Mouse (Mus musculus): ENCODE data around the gene Slc2a13. TPM values are rescaled to one million over a fixed set of nuclear protein-coding genes. Genes with fewer than 3 reads are reported as not detected.

Gene Slc2a13
- polyA plus RNA-seq, 1 experiment from 2014 or later = 1.6 TPM

GRCm38 (mm10) chr15:91263926-91264325 is 309.1 kb downstream of the Slc2a13 start:
- no peak overlapping the region for H3K4me2 ChIP-seq
- H3K27me3 ChIP-seq = no peaks in the 10 kb centered on the region
- H3K4me3 ChIP-seq (replicated peaks) = no peak overlapping the region
- no peaks in the 10 kb centered on the region for H3K36me3 ChIP-seq
- no peaks in the 10 kb centered on the region for H3K4me1 ChIP-seq (replicated peaks)
- WGBS = 82% methylated on average over 1 of the region's 1 CpGs
- no peaks in the 10 kb centered on the region for H3K9me3 ChIP-seq
- H3K27ac ChIP-seq = no peak overlapping the region
- no peak for ATAC-seq (ENCODE audit: insufficient number of reproducible peaks, insufficient read depth, low FRiP score, low TSS enrichment, low read depth)
- no peak overlapping the region for H3K9ac ChIP-seq (replicated peaks)

DNA sequence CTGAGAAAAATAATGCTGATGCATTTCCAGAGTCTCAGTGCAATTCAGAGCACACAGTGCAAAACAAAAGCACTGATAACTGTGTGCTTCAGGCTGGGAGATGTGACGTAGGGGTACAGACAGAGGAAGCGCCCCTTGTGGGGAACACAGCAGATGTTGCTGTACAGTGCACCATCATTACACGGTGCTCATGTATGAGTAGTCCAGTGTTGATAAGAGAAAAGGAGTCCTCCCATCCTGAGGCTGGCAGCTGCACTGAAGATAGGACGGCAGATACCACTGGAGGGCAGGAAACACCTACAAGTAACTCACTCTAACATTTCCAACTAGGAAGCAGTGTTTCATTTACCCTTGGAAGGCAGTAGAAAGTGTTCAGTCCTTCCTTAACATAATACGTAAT is 312.5 kb downstream of the Slc2a13 start:
- no peaks in the 10 kb centered on the region for H3K9me3 ChIP-seq
- H3K27me3 ChIP-seq = no peaks in the 10 kb centered on the region
- 79% methylated on average over 5 of the region's 5 CpGs for WGBS
- no peak overlapping the region for H3K27ac ChIP-seq
- no peaks in the 10 kb centered on the region for H3K4me1 ChIP-seq (replicated peaks)
- H3K4me2 ChIP-seq = no peak overlapping the region
- H3K36me3 ChIP-seq = no peaks in the 10 kb centered on the region
- H3K9ac ChIP-seq (replicated peaks) = no peak overlapping the region
- H3K4me3 ChIP-seq (replicated peaks) = no peak overlapping the region
- ATAC-seq (ENCODE audit: insufficient number of reproducible peaks, insufficient read depth, low FRiP score, low TSS enrichment, low read depth) = no peak

GRCm38 (mm10) chr15:91257140-91257539 is 315.9 kb downstream of the Slc2a13 start:
- H3K4me3 ChIP-seq (replicated peaks) = no peak overlapping the region
- H3K27ac ChIP-seq = no peak overlapping the region
- no peak for ATAC-seq (ENCODE audit: insufficient number of reproducible peaks, insufficient read depth, low FRiP score, low TSS enrichment, low read depth)
- H3K4me1 ChIP-seq (replicated peaks) = no peaks in the 10 kb centered on the region
- H3K9ac ChIP-seq (replicated peaks) = no peak overlapping the region
- H3K27me3 ChIP-seq = no peaks in the 10 kb centered on the region
- WGBS = 70% methylated on average over 11 of the region's 11 CpGs
- H3K36me3 ChIP-seq = no peaks in the 10 kb centered on the region
- no peak overlapping the region for H3K4me2 ChIP-seq
- no peaks in the 10 kb centered on the region for H3K9me3 ChIP-seq

DNA sequence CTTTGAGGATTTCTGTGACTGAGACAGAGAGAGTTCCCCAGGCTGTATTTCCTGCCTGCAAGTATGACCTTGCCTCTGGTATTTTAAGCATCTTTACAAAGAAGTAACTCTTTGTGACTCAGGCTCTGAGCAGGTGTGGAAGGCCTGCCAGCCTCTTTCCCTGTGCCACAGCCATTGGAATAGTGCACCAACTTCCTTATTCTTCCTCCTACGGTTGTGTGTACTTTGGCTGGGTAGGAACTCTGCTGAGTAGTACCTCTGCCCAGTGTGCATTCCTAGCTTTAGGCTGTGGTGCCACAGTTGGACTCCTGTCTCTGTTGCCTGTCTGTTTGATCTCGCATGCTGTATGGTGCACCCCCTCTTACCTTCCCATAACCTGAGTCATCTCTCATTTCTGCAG is 317.8 kb downstream of the Slc2a13 start:
- Histone ChIP-seq H3K27me3 (no peaks in the 10 kb centered on the region), H3K9me3 (no peaks in the 10 kb centered on the region), H3K4me2 (no peak overlapping the region), H3K4me1 (replicated peaks) (no peaks in the 10 kb centered on the region), H3K4me3 (replicated peaks) (no peak overlapping the region), H3K36me3 (no peaks in the 10 kb centered on the region), H3K9ac (replicated peaks) (no peak overlapping the region), H3K27ac (no peak overlapping the region)
- ATAC-seq (ENCODE audit: insufficient number of reproducible peaks, insufficient read depth, low FRiP score, low TSS enrichment, low read depth) = no peak
- 84% methylated on average over 2 of the region's 2 CpGs for WGBS

DNA sequence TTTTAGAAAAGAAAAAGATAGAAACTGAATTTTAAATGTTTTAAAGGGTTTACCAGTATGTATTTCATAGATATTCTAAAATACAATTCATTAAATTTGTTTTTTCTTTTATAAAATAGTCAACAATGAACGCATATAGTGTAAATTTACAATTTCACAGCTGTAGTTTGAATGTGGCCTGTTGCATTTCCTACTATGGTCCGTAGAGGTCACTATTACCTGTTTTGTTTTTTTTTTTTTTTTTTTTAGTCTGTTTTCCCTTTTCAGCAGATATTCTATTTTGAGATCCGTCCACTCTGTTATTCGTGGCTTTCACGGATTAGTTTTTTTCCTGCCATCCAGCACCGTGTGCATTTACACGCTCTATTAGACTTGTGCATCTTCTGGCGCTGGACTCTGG is 320.1 kb downstream of the Slc2a13 start:
- H3K4me3 ChIP-seq (replicated peaks) = no peak overlapping the region
- 66% methylated on average over 8 of the region's 8 CpGs for WGBS
- H3K9me3 ChIP-seq = no peaks in the 10 kb centered on the region
- H3K4me1 ChIP-seq (replicated peaks) = no peaks in the 10 kb centered on the region
- H3K9ac ChIP-seq (replicated peaks) = no peak overlapping the region
- H3K27me3 ChIP-seq = no peaks in the 10 kb centered on the region
- no peaks in the 10 kb centered on the region for H3K36me3 ChIP-seq
- no peak for ATAC-seq (ENCODE audit: insufficient number of reproducible peaks, insufficient read depth, low FRiP score, low TSS enrichment, low read depth)
- H3K4me2 ChIP-seq = no peak overlapping the region
- no peak overlapping the region for H3K27ac ChIP-seq

DNA sequence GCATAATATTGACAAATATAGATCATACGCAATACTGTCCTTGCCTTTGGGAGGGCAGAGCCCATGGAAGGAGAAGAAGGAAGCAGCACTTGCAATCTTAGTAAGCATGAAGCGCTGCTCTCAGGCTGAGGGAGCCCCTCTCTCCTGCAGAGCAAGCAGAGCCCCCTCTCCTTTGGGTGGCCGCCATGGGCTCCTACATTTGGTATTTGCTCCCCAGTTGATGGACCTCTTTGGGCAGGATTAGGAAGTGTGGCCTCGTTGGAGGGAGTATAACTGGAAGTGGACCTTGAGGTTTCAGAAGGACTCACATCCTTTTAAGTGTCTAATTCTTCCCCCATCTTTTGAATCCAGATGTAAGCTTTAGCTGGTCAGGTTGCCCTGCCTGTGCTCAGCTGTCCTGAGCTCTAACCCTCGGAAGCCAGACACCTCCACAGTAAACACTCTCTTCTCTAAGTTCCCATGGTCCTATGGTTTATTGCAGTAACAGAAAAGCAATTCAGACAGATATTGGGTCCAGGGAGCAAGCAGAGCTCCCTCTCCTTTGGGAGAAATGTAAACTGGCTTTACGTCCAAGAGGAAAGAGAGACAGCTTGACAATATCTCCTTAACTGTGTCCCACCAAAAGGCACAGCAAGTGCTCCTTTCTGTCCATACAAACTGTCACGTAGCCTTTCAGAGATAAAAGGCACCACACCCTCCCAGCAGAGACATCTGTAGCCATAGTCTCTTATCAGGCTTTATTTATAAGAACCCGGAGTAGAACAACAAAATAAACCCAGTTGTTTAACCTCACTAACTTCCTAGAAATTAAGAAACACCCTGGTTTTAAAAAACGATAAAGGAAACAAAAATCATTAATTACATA is 321.3 kb downstream of the Slc2a13 start:
- Histone ChIP-seq H3K9ac (replicated peaks) (no peak overlapping the region), H3K9me3 (no peaks in the 10 kb centered on the region), H3K27ac (no peak overlapping the region), H3K36me3 (no peaks in the 10 kb centered on the region), H3K27me3 (no peaks in the 10 kb centered on the region), H3K4me2 (no peak overlapping the region), H3K4me3 (replicated peaks) (no peak overlapping the region), H3K4me1 (replicated peaks) (no peaks in the 10 kb centered on the region)
- 64% methylated on average over 9 of the region's 9 CpGs for WGBS
- no peak for ATAC-seq (ENCODE audit: insufficient number of reproducible peaks, insufficient read depth, low FRiP score, low TSS enrichment, low read depth)

- no peak overlapping the region for H3K4me2 ChIP-seq
- WGBS = 78% methylated on average over 6 of the region's 6 CpGs
- no peaks in the 10 kb centered on the region for H3K36me3 ChIP-seq
- no peaks in the 10 kb centered on the region for H3K27me3 ChIP-seq
- no peak overlapping the region for H3K27ac ChIP-seq
- no peak for ATAC-seq (ENCODE audit: insufficient number of reproducible peaks, insufficient read depth, low FRiP score, low TSS enrichment, low read depth)
- H3K4me1 ChIP-seq (replicated peaks) = no peaks in the 10 kb centered on the region
- H3K4me3 ChIP-seq (replicated peaks) = no peak overlapping the region
- H3K9ac ChIP-seq (replicated peaks) = no peak overlapping the region
- H3K9me3 ChIP-seq = no peaks in the 10 kb centered on the region
These were observed 322.2 kb downstream of the Slc2a13 start for GRCm38 (mm10) chr15:91250815-91251214.

DNA sequence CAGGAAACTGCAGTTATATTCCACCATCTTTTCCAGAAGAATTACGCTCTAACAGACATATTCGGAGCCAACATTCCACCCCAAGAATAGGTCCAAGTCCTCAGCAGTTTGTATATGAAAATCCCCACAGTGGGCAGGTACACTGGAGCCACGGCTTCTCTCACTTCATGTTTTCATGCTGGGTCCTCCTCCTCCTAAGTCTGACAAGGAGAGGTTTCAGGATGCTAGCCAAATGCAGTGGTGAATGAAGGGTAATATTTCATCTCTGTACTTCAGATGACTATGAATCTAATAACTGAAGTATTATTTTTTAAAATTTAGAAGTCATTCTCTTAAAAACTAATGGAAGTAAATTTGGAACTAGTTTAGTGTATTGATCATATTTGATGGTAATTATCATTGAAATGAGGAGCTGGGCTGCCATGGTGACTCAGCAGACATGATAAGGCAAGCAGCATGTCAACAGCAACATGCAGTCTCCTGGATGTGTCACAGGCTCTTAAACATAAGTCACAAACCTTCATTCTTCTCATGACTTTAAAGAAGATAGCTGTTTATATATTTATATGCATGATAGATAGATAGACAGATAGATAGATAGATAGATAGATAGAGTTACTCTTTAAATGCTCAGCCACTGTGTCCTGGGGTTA is 332.3 kb downstream of the Slc2a13 start:
- no peaks in the 10 kb centered on the region for H3K4me1 ChIP-seq (replicated peaks)
- H3K4me2 ChIP-seq = no peak overlapping the region
- H3K36me3 ChIP-seq = no peaks in the 10 kb centered on the region
- no peaks in the 10 kb centered on the region for H3K27me3 ChIP-seq
- no peak overlapping the region for H3K27ac ChIP-seq
- ATAC-seq (ENCODE audit: insufficient number of reproducible peaks, insufficient read depth, low FRiP score, low TSS enrichment, low read depth) = no peak
- H3K9ac ChIP-seq (replicated peaks) = no peak overlapping the region
- no peaks in the 10 kb centered on the region for H3K9me3 ChIP-seq
- no peak overlapping the region for H3K4me3 ChIP-seq (replicated peaks)
- WGBS = 85% methylated on average over 3 of the region's 3 CpGs

DNA sequence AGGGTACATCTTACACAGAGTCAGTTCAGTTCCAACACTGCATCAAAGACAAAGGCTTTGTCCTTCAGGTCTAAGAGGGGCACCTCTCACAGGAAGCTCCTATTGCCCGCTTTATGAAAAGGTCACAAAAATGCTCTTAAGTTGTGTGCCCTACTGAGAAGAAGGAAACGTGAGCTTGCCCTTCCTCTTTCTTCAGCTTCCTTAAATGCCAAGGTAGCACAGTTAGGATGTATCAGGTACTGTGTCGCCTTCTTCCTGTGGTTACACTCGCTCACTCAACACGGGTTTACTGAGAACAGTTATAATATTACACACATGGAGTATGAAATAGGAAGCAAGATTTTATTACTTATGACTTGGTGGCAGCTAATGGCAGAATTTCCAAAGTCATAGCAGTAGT is 335.8 kb downstream of the Slc2a13 start:
- H3K27me3 ChIP-seq = no peaks in the 10 kb centered on the region
- no peak for ATAC-seq (ENCODE audit: insufficient number of reproducible peaks, insufficient read depth, low FRiP score, low TSS enrichment, low read depth)
- 88% methylated on average over 5 of the region's 5 CpGs for WGBS

More for the DNA sequence above, 335.8 kb downstream of the Slc2a13 start:
- no peaks in the 10 kb centered on the region for H3K4me1 ChIP-seq (replicated peaks)
- H3K4me2 ChIP-seq = no peak overlapping the region
- H3K4me3 ChIP-seq (replicated peaks) = no peak overlapping the region
- no peaks in the 10 kb centered on the region for H3K9me3 ChIP-seq
- no peak overlapping the region for H3K9ac ChIP-seq (replicated peaks)
- no peak overlapping the region for H3K27ac ChIP-seq
- H3K36me3 ChIP-seq = no peaks in the 10 kb centered on the region
